Mouse (Mus musculus) kidney, postnatal 25 days (tissue): ENCODE measurements around the gene 5530400C23Rik.
"Not testable (repeated sequence)": the region's sequence is repeated elsewhere in the genome, so short reads cannot be mapped to it uniquely, and the experiment has no call there.

ENCODE experiments used
- DNase-seq, 2 experiments: peaks; one replicate each; pipeline ENCODE4 v3.0.0; 2021; ENCODE audit warnings: mixed read lengths in 2 of 2

5530400C23Rik gene

DNA sequence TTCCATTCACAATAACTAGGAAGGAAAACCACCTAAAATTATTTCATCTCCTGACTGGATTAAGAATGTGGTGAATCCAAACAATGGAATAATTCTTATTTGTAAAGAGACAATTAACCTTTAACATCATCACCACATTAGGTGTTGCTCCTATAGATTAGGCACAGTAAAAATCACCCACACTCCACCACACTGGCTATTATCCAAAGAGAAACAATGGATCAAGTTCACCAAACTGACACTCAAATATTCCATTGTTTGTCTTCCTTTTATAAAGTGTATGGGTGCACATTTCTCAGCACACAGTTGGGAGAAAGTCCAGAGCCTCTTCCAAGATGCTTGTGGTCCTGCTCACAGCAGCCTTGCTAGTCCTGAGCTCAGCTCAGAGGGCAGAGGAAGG, at the start of gene 5530400C23Rik:
Gene 5530400C23Rik, plus strand, starts transcription at position 301 of the 400 bp plus-strand sequence.
- DNase-seq, result not testable (repeated sequence)

DNA sequence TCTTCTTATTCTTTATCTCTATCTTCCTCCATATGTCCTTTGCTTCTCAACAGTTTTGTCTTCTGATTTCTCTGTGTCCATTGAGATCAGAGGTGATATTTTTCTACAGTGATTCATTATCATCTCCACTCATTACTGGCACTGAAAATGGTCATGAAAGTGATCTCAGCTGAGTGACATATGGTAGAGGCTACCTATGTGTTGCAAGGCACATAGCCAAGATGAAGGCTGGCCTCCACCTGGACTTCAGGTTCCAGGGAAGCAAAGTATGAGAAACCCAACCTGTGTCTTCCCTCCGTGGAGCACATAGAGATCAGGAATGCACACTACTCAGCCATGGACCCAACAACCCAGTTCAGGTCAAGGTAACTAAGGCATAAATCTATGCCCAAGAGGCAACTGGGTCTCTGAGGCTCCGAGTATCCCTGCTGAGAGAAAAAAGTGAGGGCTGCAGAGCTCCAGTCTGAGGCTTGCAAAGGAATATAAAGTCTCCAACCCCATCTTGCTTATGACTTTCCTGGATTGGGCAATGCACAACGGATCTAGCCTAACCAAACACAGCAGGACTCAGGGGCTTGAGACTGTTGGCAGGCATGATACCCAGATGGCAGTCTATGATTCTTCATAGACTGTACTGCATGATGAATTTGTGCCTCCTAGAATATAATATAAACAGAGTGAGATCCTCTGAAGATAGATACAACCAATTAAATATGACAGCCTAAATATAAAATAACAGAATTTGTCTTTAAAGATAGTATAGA, 14.1 kb downstream of the 5530400C23Rik start:
- no peak for DNase-seq

DNA sequence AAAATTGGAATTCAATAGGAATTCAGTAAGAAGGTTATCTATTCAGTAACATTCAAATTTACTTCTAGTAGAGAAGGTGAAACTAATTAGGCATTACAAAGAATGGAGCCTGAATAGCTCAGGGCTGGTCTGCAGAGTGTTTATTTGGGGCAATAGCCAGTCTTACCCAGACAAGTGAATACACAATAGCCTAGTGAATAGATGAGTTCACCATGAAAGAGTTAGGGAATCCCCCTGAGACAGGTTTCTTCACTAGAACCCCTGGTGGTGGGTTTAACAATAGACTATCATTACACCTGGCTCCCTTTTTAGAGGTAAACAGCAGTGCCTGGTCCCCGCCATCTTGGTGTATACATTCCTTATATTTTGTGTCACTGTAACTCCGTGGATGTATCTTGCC, 21.9 kb downstream of the 5530400C23Rik start:
- DNase-seq, result not testable (repeated sequence)

DNA sequence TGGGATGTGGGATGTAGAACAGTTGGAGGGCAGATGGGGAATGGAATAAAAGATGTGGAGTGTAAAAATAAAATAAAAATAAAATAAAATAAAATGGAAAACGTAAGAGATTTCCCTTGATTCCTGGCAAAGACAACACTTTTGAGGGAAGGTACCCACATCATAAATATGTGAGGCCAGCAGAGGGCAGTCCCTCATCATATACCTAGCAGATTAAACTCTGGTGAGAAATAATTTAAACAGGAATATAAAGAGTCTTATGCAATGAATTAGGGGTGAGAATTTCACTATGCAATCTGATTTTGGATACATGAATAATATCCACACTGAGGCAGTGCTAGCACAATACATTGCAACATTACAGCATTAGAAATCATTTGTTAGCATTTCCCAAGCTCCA, 46.5 kb downstream of the 5530400C23Rik start:
- DNase-seq, result no peak

DNA sequence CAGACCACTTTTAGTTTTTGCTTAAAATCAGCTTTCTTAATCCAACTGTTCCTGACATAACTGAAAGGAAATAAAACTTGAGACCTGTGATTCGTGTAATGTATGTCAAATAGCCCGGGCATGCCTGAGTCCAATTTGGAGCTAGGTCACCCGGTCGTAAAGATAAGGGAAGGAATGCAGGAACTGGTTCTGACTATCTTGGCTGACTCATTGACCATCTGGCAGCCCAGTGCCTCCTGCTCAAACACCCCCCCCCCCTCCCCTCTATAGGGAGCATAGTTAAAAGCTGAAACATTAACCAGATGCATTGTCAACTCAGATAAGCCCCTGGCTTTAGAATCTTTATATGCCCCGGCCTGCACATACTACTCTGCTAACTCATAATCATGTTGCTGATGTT, 49.7 kb downstream of the 5530400C23Rik start:
- DNase-seq, result not testable (repeated sequence)
